Mouse (Mus musculus): ENCODE measurements around the gene Dync1i2.

The Dync1i2 gene

GRCm38 (mm10) chr2:71211591-71212359 lies at the start of gene Dync1i2:
Dync1i2 (plus strand) TSS chr2:71211706.
- peak; percentile 87 to 92 for DNase-seq

GRCm38 (mm10) chr2:71162831-71163621 lies 48.5 kb upstream of the Dync1i2 start:
- DNase-seq: no peak

- no peak for DNase-seq
Observed at GRCm38 (mm10) chr2:71167211-71167610, 44.3 kb upstream of the Dync1i2 start.

- DNase-seq: no peak
Observed at GRCm38 (mm10) chr2:71168461-71169021, 43.0 kb upstream of the Dync1i2 start.

- no peak for DNase-seq
Observed at GRCm38 (mm10) chr2:71173031-71173430, 38.5 kb upstream of the Dync1i2 start.

DNA sequence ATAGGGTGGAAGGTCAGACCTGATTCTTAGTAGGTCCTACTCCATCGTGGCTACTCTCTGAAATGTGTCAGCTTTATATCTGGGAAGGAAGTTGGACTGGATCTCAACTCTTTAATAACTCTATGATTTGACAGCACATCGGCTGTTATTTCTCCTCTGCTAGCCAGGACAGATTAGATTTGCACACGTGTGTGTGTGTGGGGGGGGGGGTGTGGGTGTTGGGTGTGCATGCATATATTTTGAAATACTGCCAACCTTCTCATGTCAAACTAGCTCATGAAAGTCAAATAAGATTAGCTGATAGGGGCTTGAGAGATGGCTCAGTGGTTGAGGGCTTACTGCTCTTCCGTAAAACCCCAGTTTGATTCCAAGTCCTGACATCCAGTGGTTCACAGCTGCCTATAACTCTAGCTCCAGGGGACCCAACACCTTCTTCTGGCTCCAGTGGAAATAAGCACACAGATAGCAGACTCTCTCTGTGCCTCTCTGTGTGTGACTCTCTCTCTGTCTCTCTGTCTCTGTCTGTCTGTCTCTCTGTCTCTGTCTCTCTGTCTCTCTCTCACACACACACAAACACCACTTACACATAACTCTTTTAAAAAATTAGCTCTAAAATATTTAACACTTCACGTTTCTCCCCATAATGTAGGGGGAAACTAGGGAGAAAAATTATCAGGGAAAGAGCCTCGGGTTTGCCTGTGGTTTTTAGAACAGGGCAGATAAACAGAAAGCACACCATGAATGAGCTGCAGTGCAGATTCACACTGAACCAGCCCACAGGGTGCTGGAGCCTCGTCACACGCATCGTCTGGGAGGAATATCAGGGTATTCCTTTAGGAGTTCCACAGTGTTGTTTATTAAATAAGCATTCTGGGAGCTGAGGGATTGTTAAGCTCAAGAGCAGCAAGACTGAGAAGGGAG lies 34.9 kb upstream of the Dync1i2 start:
- no peak for DNase-seq

DNA sequence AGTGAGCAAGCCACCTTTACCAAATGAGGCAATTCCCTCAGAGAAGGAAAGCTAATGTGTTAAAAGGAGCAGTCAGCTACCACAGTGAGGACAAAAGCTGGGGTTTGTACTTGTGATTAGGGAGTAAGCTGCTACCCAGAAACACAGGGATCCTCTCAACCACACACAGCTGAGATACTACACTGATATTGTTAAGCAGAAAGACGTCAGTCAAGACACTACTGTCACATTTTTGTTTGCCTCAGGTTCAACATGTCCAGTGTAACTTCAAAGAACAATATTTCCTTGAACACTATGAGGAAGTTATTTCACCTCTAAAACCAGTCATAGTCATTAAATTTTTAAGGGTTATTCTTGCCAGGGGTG lies 34.3 kb upstream of the Dync1i2 start:
- no peak for DNase-seq

DNA sequence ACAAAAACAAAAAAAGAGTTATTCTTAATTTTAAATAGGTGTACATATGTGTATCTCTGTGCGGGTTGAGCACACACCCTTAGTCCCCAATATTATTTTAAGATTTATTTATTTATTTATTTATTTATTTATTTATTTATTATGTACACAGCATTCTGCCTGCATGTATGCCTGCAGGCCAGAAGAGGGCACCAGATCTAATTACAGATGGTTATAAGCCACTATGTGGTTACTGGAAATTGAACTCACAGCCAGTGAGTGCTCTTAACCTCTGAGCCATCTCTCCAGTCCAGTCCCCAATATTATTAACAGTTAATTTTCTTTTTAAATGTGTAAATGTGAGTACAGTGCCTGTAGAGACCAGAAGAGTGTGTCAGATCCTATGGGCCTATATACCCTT lies 33.7 kb upstream of the Dync1i2 start:
- DNase-seq: no peak

GRCm38 (mm10) chr2:71179716-71180115 lies 31.8 kb upstream of the Dync1i2 start:
- DNase-seq: no peak

DNA sequence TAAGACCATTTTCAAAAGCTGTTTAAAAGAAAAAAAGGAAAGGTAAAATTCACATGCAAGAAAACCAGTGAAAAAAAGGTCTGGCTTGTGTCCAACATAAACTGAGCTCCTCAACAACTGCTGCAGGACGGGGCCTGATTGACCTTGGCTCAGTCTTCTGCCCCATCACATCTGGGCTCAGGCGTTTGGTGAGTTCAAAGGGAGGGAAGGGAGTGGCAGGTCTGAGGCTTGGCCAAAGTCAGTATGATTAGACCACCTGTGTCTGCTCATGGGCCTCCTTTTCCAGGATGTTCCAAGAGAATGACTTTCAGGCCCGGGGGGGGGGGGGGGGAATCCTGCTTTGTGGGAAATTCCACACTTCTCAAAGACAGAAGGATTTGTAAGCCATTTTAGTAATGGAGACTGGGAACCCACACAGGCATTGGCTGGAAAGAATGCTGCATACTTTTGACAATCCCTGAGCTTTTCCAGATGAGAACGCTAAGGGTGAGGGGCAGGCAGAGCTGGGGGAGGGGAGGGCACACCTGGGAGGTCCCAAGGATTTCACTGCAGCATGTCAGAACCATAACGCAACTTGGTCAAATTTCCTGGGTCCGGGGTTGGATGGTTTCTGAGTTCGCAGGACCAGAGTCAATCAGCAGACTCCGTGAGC lies 30.8 kb upstream of the Dync1i2 start:
- no peak for DNase-seq

- DNase-seq: no peak
Observed at GRCm38 (mm10) chr2:71187950-71188349, 23.6 kb upstream of the Dync1i2 start.

GRCm38 (mm10) chr2:71188861-71189260 lies 22.6 kb upstream of the Dync1i2 start:
- no peak for DNase-seq

DNA sequence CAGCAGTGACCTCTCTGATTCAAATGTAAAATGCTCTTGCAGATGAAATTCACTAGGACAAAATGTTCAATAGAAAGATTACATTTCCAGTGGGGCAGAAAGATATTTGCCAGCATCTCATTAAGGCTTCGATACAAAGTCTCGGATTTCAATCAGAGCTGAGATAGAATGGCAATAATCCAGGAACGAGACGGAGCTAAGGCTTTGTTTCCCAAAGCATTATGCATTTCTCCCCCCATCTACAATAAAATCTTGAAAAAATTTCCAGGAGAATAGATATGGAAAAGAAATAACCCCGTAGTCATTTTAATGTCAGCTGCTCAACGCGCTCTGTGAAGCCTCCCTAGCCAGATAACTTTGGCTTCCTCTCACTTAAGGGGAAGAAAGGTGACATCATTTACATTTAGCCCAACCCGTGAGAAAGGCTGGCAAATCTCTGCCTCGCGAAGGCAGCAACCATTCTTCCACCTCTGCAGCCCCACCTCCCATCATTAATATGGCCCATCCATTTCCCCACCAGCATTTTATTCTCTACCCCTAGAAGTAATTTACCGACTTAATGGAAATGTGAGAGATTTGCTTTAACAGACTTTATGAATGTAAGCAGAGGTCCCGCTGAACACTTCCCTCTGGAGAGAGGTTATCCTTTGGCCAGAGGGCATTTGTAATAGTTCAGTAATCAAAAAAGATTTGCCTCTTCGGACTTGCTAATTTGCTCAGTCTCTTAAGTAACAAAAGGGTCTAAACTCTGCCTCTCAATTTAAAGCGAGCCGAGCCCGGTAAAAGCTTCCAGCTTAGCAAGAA lies 19.9 kb upstream of the Dync1i2 start:
- DNase-seq: no peak

- DNase-seq: no peak
Observed at GRCm38 (mm10) chr2:71192195-71192807, 19.2 kb upstream of the Dync1i2 start.

DNA sequence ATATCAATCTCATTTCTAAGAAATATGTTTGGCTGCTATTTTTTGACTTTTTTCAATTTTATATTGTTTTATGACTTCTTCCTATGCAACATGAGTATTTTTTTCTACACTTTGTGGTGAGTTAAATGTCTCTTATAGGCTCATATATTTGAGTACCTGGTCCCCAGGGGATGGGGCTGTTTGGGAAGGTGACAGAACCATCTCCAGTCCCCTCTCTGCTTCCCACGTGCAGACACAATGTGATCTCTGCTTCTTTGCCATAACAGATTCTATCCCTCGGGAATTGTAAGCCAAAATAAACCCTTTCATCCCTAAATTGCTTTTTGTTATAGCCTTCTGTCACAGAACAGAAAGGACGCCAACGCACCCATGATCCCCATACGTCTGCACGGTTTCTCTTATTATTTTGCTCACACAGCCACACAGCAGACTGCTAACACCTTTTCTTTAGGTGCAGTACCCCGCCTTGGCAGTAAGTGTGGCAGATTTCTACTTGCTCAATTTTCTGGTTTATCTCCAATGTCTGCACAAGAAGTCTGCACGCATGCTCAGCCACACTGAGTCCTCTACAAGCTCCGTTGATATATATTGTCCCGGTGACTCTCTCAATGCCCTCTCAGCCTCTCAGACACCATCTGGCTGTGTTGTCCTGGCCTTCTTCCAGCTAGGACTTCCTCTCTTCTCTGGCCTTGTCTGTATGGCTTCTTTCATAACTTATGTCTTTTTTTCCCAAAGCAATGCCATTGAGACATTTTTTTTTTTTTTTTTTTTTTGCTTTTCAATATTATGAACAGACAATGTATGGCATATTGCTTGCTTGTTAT lies 17.2 kb upstream of the Dync1i2 start:
- no peak for DNase-seq

DNA sequence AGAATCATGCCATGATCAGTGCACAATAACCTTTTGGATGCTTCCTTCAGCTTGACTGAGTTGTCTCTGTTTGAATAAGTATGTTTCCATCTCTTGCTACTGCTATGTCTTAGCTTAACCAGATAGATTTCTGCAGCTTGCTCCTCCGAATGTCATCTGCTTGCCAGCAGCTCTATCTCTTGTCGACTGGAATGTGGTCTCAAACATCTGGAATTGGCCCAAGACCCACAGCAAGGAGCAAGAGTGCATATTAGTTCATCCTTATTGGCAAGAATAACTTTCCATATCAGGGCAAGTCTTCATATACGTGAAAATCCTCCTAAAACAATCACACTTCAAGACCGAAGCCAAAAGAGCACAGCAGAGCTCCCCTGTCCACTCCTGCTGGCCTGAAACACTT lies 14.6 kb upstream of the Dync1i2 start:
- no peak for DNase-seq

GRCm38 (mm10) chr2:71198907-71199306 lies 12.6 kb upstream of the Dync1i2 start:
- DNase-seq: no peak

DNA sequence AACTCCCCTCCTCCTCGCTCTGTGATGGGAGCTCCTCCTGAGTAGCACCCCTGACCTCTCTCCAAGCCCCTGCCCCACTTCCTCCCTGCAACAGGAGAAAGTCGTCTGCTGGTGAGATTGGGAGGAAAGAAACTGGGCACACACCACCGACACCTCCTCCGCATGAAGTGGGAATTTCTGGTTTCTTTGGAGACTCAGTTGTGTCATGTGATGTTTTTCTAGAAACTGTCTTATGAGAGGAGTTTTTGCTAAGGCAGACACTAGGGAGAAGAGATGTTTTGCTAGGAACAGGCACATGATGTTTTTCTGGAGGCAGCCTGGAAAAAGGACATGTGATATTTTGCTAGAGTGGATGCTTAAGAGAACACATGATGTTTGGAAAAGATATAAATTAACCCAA lies 11.0 kb upstream of the Dync1i2 start:
- DNase-seq: no peak

DNA sequence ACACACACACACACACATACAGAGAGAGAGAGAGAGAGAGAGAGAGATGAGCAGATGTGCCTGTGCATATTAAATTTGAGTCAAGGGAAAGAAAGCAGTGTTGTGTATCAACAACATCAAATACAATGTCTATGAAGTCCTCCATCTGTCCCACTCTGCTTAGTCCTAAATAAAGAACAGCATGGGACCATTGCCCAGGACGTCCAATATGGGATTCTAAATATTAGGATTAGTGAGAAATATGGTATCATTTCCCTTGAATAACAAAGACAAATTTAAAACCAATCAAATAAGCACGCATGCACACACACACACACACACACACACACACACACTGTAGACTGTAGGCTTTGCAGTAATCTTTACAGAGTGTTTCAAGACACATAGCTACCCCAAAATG lies 9.6 kb upstream of the Dync1i2 start:
- DNase-seq: no peak

GRCm38 (mm10) chr2:71203819-71204432 lies 7.6 kb upstream of the Dync1i2 start:
- no peak for DNase-seq

Measured in thymus, adult 18-20 months (tissue).